Mouse (Mus musculus) neural tube, postnatal 0 days (tissue): ENCODE data around the gene Prr3. TPM values are rescaled to one million over a fixed set of nuclear protein-coding genes. Genes with fewer than 3 reads are reported as not detected.

Experiments
- microRNA counts: library from miRNA; unstranded; fragments of <30 nt; microRNA quantifications from one replicate; lab custom pipeline; 2015
- microRNA-seq: library from miRNA; unstranded; fragments of <30 nt; microRNA quantifications from one replicate; pipeline ENCODE4, GENCODE M21; 2016
- polyA plus RNA-seq: library from polyadenylated mRNA; unstranded; fragments of >200 nt; fragmentation: Nextera tagmentation; extraction: Ambion mirVana; gene quantifications from 2 replicates; pipeline ENCODE4 v1.2.1, GENCODE M21; 2015

Prr3 gene
- 67.0 and 74.1 TPM in 2 replicates for polyA plus RNA-seq

GRCm38 (mm10) chr17:35979401-35980362 is at the start of gene Prr3, which contains the start of gene Gnl1:
TSS of gene Prr3 (minus strand) at chr17:35980236.
TSS of gene Gnl1 (plus strand) at chr17:35979851.

GRCm38 (mm10) chr17:36020191-36021073 is 40.4 kb upstream of the Prr3 start, which contains the start of gene H2-T24:
TSS of gene H2-T24 (minus strand) at chr17:36020560.

GRCm38 (mm10) chr17:35969418-35970389 is 10.3 kb downstream of the Prr3 start, which contains the start of gene Abcf1:
TSS of gene Abcf1 (minus strand) at chr17:35969761.

MicroRNA genes within 50 kb of the gene (microRNA counts, 519-probe panel; counts per million panel counts)
- 40.5 counts per million for microRNA mmu-miR-877 (lab: Ali Mortazavi, UCI)

Small RNA genes lying within 50 kb of the gene (microRNA-seq; reads per million reads assigned to microRNA genes)
- gene Mir877 = 103 reads per million, percentile 44 among the genes with 10 or more reads in this experiment

Other genes with a start within 250 kb of the Prr3 start
- gene Ier3, start 158.6 kb downstream of the Prr3 start, polyA plus RNA-seq = 24.1 and 25.1 TPM in 2 replicates
- gene Flot1, start 157.0 kb downstream of the Prr3 start, polyA plus RNA-seq = 167 and 180 TPM in 2 replicates
- 1,086 and 1,211 TPM in 2 replicates for gene Tubb5, start 141.9 kb downstream of the Prr3 start, polyA plus RNA-seq
- 3.8 and 4.1 TPM in 2 replicates for gene Mdc1, start 138.7 kb downstream of the Prr3 start, polyA plus RNA-seq
- 18.0 and 21.8 TPM in 2 replicates for gene Nrm, start 118.9 kb downstream of the Prr3 start, polyA plus RNA-seq
- 17.5 and 17.9 TPM in 2 replicates for gene Ppp1r18, start 114.6 kb downstream of the Prr3 start, polyA plus RNA-seq
- gene Dhx16, start 100.4 kb downstream of the Prr3 start, polyA plus RNA-seq = 19.4 and 23.2 TPM in 2 replicates
- 80.1 and 91.3 TPM in 2 replicates for gene 2310061I04Rik, start 82.8 kb downstream of the Prr3 start, polyA plus RNA-seq
- 169 and 211 TPM in 2 replicates for gene Atat1, start 70.2 kb downstream of the Prr3 start, polyA plus RNA-seq
- gene Mrps18b, start 63.8 kb downstream of the Prr3 start, polyA plus RNA-seq = 73.6 and 78.3 TPM in 2 replicates
- 22.9 and 25.5 TPM in 2 replicates for gene Ppp1r10, start 63.8 kb downstream of the Prr3 start, polyA plus RNA-seq
- 79.4 and 88.1 TPM in 2 replicates for gene Abcf1, start 10.5 kb downstream of the Prr3 start, polyA plus RNA-seq
- gene Gnl1, start 385 bp downstream of the Prr3 start, polyA plus RNA-seq = 86.7 and 86.9 TPM in 2 replicates
- gene H2-T24, start 40.3 kb upstream of the Prr3 start, polyA plus RNA-seq = 9.3 and 11.4 TPM in 2 replicates
- gene H2-T23, start 52.6 kb upstream of the Prr3 start, polyA plus RNA-seq = 10.9 and 11.1 TPM in 2 replicates
- gene H2-T22, start 62.5 kb upstream of the Prr3 start, polyA plus RNA-seq = 10.3 and 10.9 TPM in 2 replicates
- gene Gm6034, start 62.7 kb upstream of the Prr3 start, polyA plus RNA-seq = not detected in 2 replicates
- not detected in 2 replicates for gene Gm11127, start 78.1 kb upstream of the Prr3 start, polyA plus RNA-seq
- gene Gm19684, start 141.4 kb upstream of the Prr3 start, polyA plus RNA-seq = not detected in 2 replicates
- gene Gm7030, start 149.2 kb upstream of the Prr3 start, polyA plus RNA-seq = not detected in 2 replicates
- gene Gm8909, start 188.3 kb upstream of the Prr3 start, polyA plus RNA-seq = not detected in 2 replicates
- gene H2-T3, start 210.1 kb upstream of the Prr3 start, polyA plus RNA-seq = not detected in 2 replicates